Mouse (Mus musculus) right cerebral cortex, adult 18-20 months (tissue): ENCODE measurements around the gene Ehd1.
"Not testable (repeated sequence)": the region's sequence is repeated elsewhere in the genome, so short reads cannot be mapped to it uniquely, and the experiment has no call there.

Source experiments
- DNase-seq: peaks from one replicate; pipeline ENCODE4 v3.0.0; 2022; ENCODE audit warnings: mixed read lengths

Gene Ehd1

DNA sequence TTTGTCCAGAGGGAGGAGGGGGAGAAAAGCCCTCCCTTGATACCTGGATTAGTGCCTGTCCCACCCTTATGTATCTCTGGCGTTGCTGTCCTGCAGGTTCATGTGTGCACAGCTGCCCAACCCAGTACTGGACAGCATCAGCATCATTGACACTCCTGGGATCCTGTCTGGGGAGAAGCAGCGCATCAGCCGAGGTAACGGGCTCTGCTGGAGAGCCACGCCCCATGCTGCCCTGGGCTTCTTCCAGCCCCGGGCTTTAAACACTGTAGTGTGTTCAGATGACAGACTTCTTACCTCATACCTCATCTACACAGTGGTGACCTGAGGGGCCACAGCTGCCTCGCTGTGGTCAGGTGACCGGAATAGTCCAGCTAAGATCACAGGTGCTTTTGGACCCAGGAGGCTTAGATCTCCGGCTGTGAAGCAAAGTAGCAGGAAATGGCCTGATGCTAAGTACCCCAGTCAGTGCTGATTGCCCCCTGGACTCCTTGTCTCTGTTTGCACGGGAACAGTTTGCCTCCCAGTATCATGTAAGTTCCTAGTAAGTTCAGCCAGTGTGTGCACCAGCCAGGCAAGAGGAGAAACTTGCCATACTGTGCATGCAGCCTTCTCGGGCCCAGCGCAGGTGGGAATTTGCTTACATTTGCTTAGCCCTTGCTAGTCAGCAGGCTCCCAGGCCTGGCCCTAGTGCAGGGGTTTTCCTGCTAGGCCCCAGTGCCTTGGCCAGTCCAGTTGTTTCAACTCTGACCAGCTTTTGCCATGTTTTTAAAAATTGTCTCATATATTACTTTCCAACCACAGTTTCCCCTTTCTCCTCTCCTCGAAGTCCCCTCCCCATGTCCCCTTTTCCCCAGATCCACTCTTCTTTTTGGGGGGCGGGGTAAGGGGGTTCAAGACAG, 4.8 kb downstream of the Ehd1 start:
- DNase-seq = no peak

DNA sequence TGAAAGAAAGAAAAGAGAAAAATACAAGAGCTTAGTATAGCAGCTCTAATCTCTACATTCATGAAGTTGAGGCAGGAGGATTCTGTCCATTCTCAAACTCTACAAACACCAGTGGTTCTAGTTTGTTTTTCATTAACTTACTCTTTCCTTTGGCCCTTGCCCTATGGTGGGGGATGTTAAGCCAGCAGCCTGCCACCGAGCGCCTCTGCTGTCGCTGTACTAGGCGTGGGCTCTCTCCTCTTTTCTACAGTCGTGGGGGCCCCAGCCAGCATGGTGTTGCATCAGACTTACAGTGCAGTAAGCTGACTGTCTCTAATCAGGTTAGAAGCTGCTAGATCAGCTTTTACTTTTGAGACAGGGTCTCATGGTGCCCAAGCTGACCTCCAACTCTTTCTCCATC, 6.5 kb downstream of the Ehd1 start:
- DNase-seq = no peak

DNA sequence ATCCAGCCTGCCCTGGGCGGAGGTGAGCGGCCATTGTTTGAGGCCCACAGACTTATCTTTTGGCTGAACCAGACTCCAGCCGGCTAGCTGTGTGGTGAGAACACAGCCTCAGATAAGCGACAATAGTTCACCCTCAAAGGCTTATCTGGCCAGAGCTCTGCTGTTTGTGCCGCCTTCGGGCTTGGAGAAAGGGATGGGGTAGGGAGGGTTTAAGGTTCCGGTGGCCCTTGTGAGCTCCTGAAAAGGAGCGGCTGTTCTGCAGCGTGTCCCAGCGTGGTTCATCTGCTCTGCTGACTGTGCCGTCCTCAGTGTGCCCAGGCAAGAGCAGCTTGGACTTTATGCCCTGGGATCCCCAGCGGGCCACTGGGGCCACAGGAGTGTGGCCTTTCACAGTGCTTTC, 8.0 kb downstream of the Ehd1 start:
- DNase-seq = no peak

- DNase-seq = no peak
Observed at GRCm38 (mm10) chr19:6285226-6285625, 8.7 kb downstream of the Ehd1 start.

DNA sequence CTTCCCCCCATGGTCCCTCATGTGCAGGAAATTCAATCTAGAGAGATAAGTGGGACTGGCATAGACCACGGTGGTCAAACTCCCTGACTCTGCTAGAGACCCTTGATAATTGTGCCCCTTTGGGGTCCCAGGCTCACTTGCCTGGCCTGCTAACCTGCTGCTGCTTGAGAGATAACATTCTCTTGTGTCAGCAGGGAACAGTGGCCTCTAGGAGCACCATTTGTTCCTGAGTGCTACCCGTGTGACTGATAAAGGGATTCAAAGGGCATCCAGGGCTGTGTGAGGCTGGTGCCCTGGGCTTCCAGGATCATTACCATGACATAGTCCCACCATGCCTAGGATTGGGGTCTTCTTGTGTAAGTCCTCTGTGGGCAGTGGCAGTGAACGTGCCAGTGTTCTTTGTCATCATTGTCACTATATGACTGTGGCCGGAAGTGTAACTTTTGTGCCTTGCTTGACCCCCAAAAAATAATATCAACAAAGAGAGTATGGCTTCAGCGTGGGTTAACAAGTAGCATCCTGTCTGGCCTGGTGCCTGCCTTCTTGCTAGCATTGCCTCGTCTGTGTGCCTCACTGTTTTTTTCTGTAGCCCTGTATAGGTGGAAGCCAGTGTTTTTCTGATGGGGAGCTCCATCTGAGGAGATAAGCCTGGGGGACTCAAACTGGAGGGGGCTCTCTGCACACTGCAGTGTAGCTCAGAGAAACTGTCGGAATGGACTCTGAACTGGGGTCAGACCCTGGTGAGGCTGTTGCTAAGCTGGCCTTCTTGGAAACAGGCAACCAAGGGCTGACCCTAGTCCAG, 9.3 kb downstream of the Ehd1 start:
- no peak for DNase-seq

DNA sequence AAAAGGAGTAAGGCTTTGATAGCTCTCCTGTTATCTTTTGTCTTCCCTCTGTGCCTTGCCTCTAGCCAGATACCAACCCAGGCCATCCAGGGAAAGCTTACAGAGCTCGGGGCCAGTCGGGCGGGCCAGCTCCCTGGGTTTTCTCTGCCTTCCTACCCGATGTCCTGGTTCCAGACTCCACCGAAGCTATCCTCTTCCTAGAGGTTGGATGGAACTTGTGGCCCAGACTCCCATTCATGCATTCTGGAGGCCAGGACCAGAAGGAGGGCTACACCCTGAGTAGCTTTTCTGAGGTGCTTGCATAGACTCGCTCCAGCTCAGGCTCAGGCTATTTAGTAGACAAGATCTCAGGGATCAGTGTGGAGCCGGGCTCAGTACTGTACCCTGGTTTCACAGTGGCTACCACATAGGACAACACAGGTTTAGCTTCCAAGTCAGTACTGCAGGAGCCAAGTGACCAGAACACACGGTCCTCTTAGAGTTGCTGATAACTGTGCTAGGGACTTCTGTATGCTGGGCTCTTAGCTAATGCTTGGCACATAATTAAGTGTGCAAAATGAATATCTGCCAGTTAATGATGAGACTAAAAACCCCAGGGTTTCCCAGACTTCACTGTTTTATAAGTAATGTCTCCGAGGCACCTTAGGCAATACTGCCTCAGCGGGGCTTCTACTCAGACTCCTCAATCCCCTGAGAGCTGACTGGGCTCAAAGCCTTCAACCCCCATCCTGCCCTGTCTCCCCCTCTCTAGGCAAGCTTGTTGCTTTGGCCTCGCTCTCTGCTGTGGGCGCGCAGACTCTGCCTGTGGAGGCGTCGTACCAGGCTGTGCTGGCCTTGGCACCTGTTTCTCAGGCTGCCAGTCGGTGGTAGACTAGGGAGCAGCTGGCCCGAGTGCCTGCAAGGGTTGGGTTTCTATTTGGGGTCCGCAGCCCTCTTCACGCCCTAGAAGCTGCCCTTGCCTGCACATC, 10.2 kb downstream of the Ehd1 start:
- no peak for DNase-seq

DNA sequence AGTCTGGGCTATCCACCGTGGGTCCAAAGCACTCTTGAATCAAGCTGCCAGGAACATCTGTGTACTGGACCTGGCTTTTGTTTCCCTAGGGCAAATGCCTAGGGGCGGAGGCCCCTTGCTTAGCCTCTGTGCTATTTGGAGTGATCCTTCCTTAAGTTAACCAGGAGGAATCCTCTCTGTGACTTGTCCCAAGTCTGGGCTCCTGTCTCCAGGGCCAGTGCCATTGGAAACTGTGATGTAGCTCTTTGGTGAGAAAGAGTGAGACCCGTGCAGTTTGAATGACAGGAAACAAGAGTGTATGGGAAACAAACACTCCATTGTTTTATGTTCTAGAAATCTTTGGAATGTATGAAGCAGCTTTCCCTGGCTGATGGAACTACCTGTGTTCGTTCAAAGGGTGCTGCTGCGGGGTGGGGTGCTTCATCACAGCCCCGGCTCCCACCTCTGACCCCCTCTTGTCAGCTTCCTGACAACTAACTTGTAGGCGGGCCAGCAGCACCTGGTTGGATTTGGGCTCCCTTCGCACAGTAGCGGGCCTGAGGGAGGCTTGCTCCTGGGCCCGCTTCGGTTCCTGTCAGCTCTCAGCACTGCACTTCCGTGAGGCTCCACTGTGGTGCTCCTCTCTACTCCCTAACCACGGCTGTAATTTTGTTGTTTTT, 11.8 kb downstream of the Ehd1 start:
- DNase-seq = no peak

GRCm38 (mm10) chr19:6289696-6290238, 13.2 kb downstream of the Ehd1 start:
- DNase-seq = no peak

DNA sequence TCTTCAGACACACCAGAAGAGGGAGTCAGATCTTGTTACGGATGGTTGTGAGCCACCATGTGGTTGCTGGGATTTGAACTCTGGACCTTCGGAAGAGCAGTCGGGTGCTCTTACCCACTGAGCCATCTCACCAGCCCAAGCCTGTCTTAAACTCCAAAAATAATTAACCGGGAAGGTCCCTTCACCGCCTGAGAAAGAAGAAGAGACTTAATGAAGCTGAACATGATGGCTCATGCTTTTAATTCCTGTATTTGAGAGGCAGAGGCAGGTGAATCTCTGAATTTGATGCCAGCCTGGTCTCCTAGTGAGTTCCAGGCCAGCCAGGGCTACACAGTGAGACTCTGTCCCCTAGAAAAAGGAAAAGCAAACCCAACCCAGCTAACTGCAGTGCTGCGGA, 14.2 kb downstream of the Ehd1 start:
- DNase-seq = not testable (repeated sequence)

DNA sequence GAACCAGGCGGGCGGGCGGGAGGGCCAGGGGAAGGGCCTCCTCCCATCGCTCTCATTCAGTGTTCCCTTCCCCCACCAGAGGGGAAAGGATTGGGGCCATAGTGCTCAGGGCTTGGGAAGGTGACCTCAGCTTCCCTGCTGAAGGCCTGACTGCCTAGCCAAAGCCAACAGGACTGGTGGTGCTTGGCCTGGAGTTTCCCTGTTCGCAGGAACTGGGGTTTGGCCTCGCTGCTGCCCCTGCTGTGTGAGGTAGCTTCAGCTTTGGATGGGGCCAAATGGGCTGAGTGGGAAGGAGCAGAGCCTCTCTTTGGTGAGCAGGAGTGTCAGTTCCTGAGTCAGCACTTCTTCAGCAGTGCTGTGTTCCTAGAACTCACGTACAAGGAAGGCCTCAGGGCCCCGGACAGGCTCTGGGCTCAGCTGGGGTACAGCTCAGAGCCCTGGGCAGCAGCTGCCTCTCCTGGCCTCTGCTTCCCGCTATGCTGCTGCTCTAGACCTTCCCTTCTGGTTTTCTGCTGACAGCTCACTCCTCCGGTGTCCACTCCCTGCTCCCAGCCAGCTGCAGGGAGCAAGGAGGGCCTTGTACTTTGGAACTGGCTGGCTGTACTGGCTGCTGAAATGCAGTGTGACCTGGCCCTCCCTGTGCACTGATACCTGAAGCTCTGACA, 14.7 kb downstream of the Ehd1 start:
- no peak for DNase-seq

- DNase-seq = no peak
Observed at GRCm38 (mm10) chr19:6292262-6292661, 15.7 kb downstream of the Ehd1 start.

DNA sequence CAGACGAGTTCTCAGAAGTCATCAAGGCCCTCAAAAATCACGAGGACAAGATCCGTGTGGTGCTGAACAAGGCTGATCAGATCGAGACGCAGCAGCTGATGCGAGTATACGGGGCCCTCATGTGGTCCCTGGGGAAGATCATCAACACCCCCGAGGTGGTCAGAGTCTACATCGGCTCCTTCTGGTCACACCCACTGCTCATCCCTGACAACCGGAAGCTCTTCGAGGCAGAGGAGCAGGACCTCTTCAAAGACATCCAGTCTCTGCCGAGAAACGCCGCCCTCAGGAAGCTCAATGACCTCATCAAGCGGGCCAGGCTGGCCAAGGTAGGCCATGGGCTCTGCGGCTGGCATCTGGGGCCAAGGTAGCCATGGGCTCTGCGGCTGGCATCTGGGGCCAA, 17.8 kb downstream of the Ehd1 start:
- DNase-seq = no peak

- no peak for DNase-seq
Observed at GRCm38 (mm10) chr19:6296551-6297210, 20.2 kb downstream of the Ehd1 start.

GRCm38 (mm10) chr19:6297641-6298040, 21.1 kb downstream of the Ehd1 start:
- DNase-seq = no peak

DNA sequence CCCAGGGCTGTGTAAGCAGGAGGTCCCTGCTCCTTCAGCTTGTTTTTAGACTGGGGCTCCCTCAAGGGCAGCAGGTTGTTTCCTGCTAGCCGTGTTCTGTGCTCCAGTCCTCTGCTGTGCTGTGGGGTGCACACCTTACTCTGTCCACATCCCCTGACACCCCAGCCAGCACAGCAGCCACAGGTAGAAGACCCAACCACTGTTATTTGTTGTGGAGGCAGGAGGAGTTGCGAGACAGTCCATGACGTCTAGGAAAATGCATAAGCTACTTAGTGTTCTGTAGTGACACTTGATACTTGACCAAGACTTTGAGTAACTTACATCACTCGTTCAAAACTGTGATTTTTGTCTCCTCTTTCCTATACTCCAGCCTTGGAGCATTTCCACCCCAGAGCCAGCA, 22.5 kb downstream of the Ehd1 start:
- no peak for DNase-seq

DNA sequence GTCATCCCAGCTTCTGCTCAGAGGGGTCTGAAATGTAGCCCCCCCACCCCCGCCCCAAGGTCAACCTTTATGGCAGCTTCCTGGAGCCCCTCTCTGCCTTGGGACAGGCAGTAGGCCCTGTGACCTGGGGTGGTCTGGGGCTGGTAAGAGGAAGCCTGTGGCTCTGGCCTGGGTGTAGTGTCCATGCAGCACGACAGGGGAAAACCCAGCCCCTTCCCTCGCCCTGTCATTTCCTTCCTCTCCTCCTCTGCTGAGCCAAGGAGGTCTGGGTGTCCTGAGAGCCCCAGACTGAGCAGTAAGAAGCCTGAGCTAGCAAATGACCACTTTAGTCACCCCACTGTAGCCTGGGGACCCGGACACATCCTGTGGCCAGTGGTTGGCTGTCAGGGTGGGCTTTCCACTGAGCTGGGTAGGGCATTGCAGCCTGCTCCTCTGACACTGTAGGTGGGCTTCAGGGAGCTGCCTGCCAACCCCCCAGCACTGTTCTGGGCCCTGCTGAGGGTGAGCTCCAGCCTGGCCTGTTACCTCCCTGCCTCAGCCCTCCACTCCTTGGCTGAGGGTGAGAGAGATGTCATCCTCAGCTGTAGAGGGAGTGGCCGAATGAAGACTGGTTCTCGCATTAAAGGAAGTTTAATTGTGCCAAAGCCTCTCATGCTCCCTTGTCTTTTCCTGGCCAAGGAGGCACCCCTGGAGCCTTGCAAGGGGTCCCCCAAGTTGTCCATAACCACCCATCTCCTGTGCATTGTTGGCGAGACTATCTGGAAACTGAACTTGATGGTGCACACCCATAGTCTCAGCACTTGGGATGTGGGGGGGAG, 23.1 kb downstream of the Ehd1 start:
- no peak for DNase-seq

- no peak for DNase-seq
Observed at GRCm38 (mm10) chr19:6300402-6300841, 23.9 kb downstream of the Ehd1 start.

DNA sequence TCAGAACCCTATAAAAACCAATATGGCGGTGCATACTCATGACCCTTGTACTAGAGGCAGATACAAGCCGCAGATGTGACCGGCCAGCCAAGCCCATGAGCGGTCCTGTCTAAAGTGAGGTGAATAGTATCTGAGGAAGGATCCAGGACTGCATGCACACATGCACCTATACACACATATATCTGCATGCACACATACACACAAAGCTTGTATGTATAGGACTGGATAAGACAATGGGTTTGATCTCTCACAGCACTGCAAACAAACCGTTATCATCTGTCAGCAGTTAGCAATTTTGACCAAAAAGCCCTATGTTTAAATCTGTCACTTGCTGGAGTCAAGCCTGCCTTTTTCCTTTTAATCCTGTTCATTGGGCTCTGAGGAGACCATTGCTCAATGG, 25.6 kb downstream of the Ehd1 start:
- no peak for DNase-seq

DNA sequence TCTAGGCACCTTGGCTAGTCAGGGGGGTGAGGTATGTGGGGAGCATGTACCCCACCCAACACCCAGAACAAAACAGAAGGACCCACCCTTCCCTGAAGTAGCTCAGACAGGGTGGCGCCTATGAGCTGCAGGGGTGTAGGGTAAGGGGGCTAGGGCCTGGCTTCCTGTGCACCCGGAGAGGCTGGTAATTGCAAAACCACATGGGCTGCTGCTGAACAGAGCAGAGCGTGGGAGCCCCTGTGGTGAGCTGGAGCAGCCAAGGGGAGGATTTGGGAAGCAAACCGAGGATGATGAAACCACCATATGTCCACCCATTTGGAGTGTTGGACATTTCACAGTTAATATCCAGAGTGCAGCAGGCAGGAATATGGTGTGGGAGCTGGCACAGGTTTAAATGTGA, 26.0 kb downstream of the Ehd1 start:
- peak; percentile 47 for DNase-seq

DNA sequence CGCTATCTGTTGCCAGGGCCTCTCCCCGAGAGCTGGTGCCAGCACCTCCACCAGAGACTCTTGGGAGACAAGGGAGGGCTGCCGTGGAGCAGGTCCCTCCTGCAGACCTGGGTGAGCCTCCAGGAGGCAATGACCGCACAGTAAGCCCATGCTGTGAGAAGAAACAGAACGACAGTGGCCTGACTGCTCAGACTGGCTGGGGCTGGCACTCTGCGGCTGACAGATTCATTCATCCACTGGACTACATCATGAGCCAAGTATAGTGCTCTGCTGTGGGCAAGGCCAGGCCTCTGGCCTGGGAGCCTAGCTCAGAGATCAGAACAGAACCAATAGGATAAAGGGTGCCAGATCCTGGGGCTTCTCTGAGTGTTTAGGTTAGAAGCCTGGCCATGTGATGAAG, 27.3 kb downstream of the Ehd1 start:
- no peak for DNase-seq
